Mouse (Mus musculus): ENCODE results near the gene Hoxb3. TPM values are rescaled to one million over a fixed set of nuclear protein-coding genes. Genes with fewer than 3 reads are reported as not detected.

Gene Hoxb3
- total and polyA plus RNA-seq, 2 experiments from 2014 or later, result 0.08 to 0.15 TPM

GRCm38 (mm10) chr11:96396772-96397626 is 73.9 kb downstream of the Hoxb3 start:
- H3K9me3 ChIP-seq (replicated peaks; ENCODE audit: control insufficient read depth, low read length), result 0 out of 2 replicates have a peak, but pooled peaks cover 3% of the 10 kb centered on the region
- H3K27me3 ChIP-seq (ENCODE audit: control insufficient read depth, insufficient read depth, low read length), result peaks cover 59% of the 10 kb centered on the region
- no peak overlapping the region for H3K4me3 ChIP-seq (ENCODE audit: low read depth, low read length)
- ATAC-seq (ENCODE audit: insufficient read depth, low read depth) (no peak), DNase-seq (ENCODE audit: low spot score) (no peak)
- peaks cover 5% of the 10 kb centered on the region for H3K4me1 ChIP-seq (ENCODE audit: control insufficient read depth, insufficient read depth)
- 14% methylated on average over 15 of the region's 15 CpGs for WGBS
- H3K36me3 ChIP-seq (replicated peaks; ENCODE audit: control insufficient read depth, insufficient read depth, low read length), result no peaks in the 10 kb centered on the region
- TF ChIP-seq CTCF (IDR thresholded peaks at IDR 0.05; ENCODE audit: low read depth) (no peak), EP300 (IDR thresholded peaks at IDR 0.05; ENCODE audit: low read depth) (no peak)
- no peak overlapping the region for H3K27ac ChIP-seq (ENCODE audit: low read depth)
- H3K4me2 ChIP-seq (ENCODE audit: low read depth, low read length), result no peak overlapping the region
- H3K9ac ChIP-seq (replicated peaks; ENCODE audit: low read depth, low read length), result no peak overlapping the region

MicroRNAs encoded within 50 kb of the gene (microRNA counts, 519-probe panel; counts per million panel counts)
- 3,314 counts per million, percentile 37 among the panel's probes with 10 or more counts for microRNA mmu-miR-10a

Small RNA genes lying within 50 kb of the gene (microRNA-seq; reads per million reads assigned to microRNA genes)
- 1,156 reads per million, percentile 80 among the genes with 10 or more reads in this experiment for gene Mir10a

Other genes with a start within 250 kb of the Hoxb3 start
- 4,197 and 4,922 TPM in 2 replicates for gene Atp5g1, start 247.7 kb upstream of the Hoxb3 start, total RNA-seq (2014; rRNA removed; ENCODE audit: low replicate concordance)
- 4,840 and 4,941 TPM in 2 replicates for gene Atp5g1, start 247.7 kb upstream of the Hoxb3 start, polyA plus RNA-seq (2015; fragmentation: Nextera tagmentation; extraction: Ambion mirVana)
- not detected in 2 replicates for gene Calcoco2, start 211.4 kb upstream of the Hoxb3 start, total RNA-seq (2014; rRNA removed; ENCODE audit: low replicate concordance)
- not detected in 2 replicates for gene Calcoco2, start 211.4 kb upstream of the Hoxb3 start, polyA plus RNA-seq (2015; fragmentation: Nextera tagmentation; extraction: Ambion mirVana)
- not detected in 2 replicates for gene Ttll6, start 189.5 kb upstream of the Hoxb3 start, total RNA-seq (2014; rRNA removed; ENCODE audit: low replicate concordance)
- gene Ttll6, start 189.5 kb upstream of the Hoxb3 start, polyA plus RNA-seq (2015; fragmentation: Nextera tagmentation; extraction: Ambion mirVana), result not detected in 2 replicates
- gene Hoxb13, start 129.0 kb upstream of the Hoxb3 start, total RNA-seq (2014; rRNA removed; ENCODE audit: low replicate concordance), result not detected in 2 replicates
- gene Hoxb13, start 129.0 kb upstream of the Hoxb3 start, polyA plus RNA-seq (2015; fragmentation: Nextera tagmentation; extraction: Ambion mirVana), result not detected in 2 replicates
- gene Hoxb9, start 51.9 kb upstream of the Hoxb3 start, total RNA-seq (2014; rRNA removed; ENCODE audit: low replicate concordance), result not detected in 2 replicates
- not detected in 2 replicates for gene Hoxb9, start 51.9 kb upstream of the Hoxb3 start, polyA plus RNA-seq (2015; fragmentation: Nextera tagmentation; extraction: Ambion mirVana)
- gene Hoxb8, start 41.4 kb upstream of the Hoxb3 start, total RNA-seq (2014; rRNA removed; ENCODE audit: low replicate concordance), result not detected in 2 replicates
- gene Hoxb8, start 41.4 kb upstream of the Hoxb3 start, polyA plus RNA-seq (2015; fragmentation: Nextera tagmentation; extraction: Ambion mirVana), result not detected in 2 replicates
- not detected in 2 replicates for gene Hoxb7, start 36.7 kb upstream of the Hoxb3 start, total RNA-seq (2014; rRNA removed; ENCODE audit: low replicate concordance)
- gene Hoxb7, start 36.7 kb upstream of the Hoxb3 start, polyA plus RNA-seq (2015; fragmentation: Nextera tagmentation; extraction: Ambion mirVana), result 0.20 TPM in 1 of 2 replicates, not detected in the other
- gene Hoxb6, start 30.9 kb upstream of the Hoxb3 start, total RNA-seq (2014; rRNA removed; ENCODE audit: low replicate concordance), result not detected in 2 replicates
- gene Hoxb6, start 30.9 kb upstream of the Hoxb3 start, polyA plus RNA-seq (2015; fragmentation: Nextera tagmentation; extraction: Ambion mirVana), result not detected in 2 replicates
- gene Hoxb5, start 20.0 kb upstream of the Hoxb3 start, total RNA-seq (2014; rRNA removed; ENCODE audit: low replicate concordance), result 0.19 TPM in 1 of 2 replicates, not detected in the other
- 0.08 and 0.25 TPM in 2 replicates for gene Hoxb5, start 20.0 kb upstream of the Hoxb3 start, polyA plus RNA-seq (2015; fragmentation: Nextera tagmentation; extraction: Ambion mirVana)
- 0.39 and 2.3 TPM in 2 replicates for gene Hoxb4, start 5.1 kb upstream of the Hoxb3 start, total RNA-seq (2014; rRNA removed; ENCODE audit: low replicate concordance)
- 0.19 and 0.25 TPM in 2 replicates for gene Hoxb4, start 5.1 kb upstream of the Hoxb3 start, polyA plus RNA-seq (2015; fragmentation: Nextera tagmentation; extraction: Ambion mirVana)
- gene Hoxb2, start 27.2 kb downstream of the Hoxb3 start, total RNA-seq (2014; rRNA removed; ENCODE audit: low replicate concordance), result 1.9 and 3.2 TPM in 2 replicates
- 0.97 and 1.8 TPM in 2 replicates for gene Hoxb2, start 27.2 kb downstream of the Hoxb3 start, polyA plus RNA-seq (2015; fragmentation: Nextera tagmentation; extraction: Ambion mirVana)
- gene Hoxb1, start 42.4 kb downstream of the Hoxb3 start, total RNA-seq (2014; rRNA removed; ENCODE audit: low replicate concordance), result not detected in 2 replicates
- gene Hoxb1, start 42.4 kb downstream of the Hoxb3 start, polyA plus RNA-seq (2015; fragmentation: Nextera tagmentation; extraction: Ambion mirVana), result not detected in 2 replicates
- 4.4 TPM in 1 of 2 replicates, not detected in the other for gene Skap1, start 141.3 kb downstream of the Hoxb3 start, total RNA-seq (2014; rRNA removed; ENCODE audit: low replicate concordance)
- 0.11 TPM in 1 of 2 replicates, not detected in the other for gene Skap1, start 141.3 kb downstream of the Hoxb3 start, polyA plus RNA-seq (2015; fragmentation: Nextera tagmentation; extraction: Ambion mirVana)